Mouse (Mus musculus): Measurements from ENCODE around the gene Tle3. TPM values are rescaled to one million over a fixed set of nuclear protein-coding genes. Genes with fewer than 3 reads are reported as not detected.

Tle3 gene
- polyA plus RNA-seq, 1 experiment: 205 TPM

- TF ChIP-seq POLR2A (IDR thresholded peaks at IDR 0.05; ENCODE audit: control insufficient read depth, extremely low read depth, insufficient read depth, low read length, poor library complexity): no peak
- no peak for TF ChIP-seq CTCF (IDR thresholded peaks at IDR 0.05; ENCODE audit: borderline replicate concordance, control insufficient read depth, extremely low read depth, insufficient read depth, low read length, poor library complexity)
- H3K27ac ChIP-seq (ENCODE audit: control insufficient read depth, insufficient read depth, low read length): no peak overlapping the region
- H3K4me3 ChIP-seq (ENCODE audit: control insufficient read depth, insufficient read depth, low read length): no peak overlapping the region
- no peak for DNase-seq
- no peaks in the 10 kb centered on the region for H3K4me1 ChIP-seq (replicated peaks; ENCODE audit: control insufficient read depth, insufficient read depth, low read length)
- WGBS: 95% methylated on average over 5 of the region's 5 CpGs
- H3K27me3 ChIP-seq (ENCODE audit: control insufficient read depth, insufficient read depth, low read length): no peaks in the 10 kb centered on the region; the same call in 1 of the 2 replicates
- peaks cover 86% of the 10 kb centered on the region for H3K36me3 ChIP-seq (ENCODE audit: control insufficient read depth, insufficient read depth, low read length)
Observed at GRCm38 (mm10) chr9:61402716-61403115, 30.6 kb downstream of the Tle3 start.

DNA sequence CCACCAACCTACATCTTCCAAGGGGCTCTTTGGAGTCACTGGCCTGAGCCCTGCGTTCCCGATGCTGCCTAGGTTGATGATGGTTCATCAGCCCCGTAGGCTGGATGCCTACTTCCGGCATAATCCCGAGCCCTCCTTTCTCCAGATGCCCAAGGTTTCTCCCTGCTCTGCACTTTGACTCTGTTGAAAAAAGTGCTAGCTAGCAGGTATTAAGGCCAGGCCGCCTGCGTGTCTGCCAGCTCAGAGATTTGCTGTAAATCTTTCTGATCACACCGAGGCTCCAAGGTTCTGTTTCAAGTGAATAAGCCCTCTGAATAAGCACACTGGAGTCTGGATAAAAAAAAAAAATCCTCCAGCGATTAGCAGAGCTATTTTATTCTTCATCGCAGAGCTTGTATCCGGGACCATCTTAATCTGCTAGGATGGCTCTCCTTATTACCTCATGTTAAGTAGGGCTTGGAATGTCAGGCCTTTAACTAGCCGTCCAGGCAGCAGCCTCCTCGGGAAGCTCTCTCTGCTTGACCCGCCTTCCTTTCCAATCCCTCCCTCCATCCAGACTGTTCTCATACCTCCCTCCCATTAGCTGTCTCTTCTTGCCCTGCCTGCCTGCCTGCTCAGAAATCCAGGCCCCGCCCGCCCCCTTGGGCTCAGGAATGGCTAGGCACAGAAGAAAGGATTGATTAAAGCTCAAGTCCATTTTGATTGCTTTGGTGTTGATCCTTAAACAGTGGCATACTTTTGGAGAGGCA, 31.9 kb downstream of the Tle3 start:
- no peak for TF ChIP-seq POLR2A (IDR thresholded peaks at IDR 0.05; ENCODE audit: control insufficient read depth, extremely low read depth, insufficient read depth, low read length, poor library complexity)
- TF ChIP-seq CTCF (IDR thresholded peaks at IDR 0.05; ENCODE audit: borderline replicate concordance, control insufficient read depth, extremely low read depth, insufficient read depth, low read length, poor library complexity): no peak
- no peaks in the 10 kb centered on the region for H3K27me3 ChIP-seq (ENCODE audit: control insufficient read depth, insufficient read depth, low read length)

GRCm38 (mm10) chr9:61404615-61404980, 32.4 kb downstream of the Tle3 start:
- Histone ChIP-seq H3K27me3 (ENCODE audit: control insufficient read depth, insufficient read depth, low read length) (no peaks in the 10 kb centered on the region), H3K4me3 (ENCODE audit: control insufficient read depth, insufficient read depth, low read length) (no peak overlapping the region), H3K27ac (ENCODE audit: control insufficient read depth, insufficient read depth, low read length) (no peak overlapping the region), H3K36me3 (ENCODE audit: control insufficient read depth, insufficient read depth, low read length) (peaks cover 86% of the 10 kb centered on the region), H3K4me1 (replicated peaks; ENCODE audit: control insufficient read depth, insufficient read depth, low read length) (no peaks in the 10 kb centered on the region)
- TF ChIP-seq CTCF (IDR thresholded peaks at IDR 0.05; ENCODE audit: borderline replicate concordance, control insufficient read depth, extremely low read depth, insufficient read depth, low read length, poor library complexity): no peak
- TF ChIP-seq POLR2A (IDR thresholded peaks at IDR 0.05; ENCODE audit: control insufficient read depth, extremely low read depth, insufficient read depth, low read length, poor library complexity): no peak
- 96% methylated on average over 3 of the region's 3 CpGs for WGBS
- no peak for DNase-seq

More for the DNA sequence above, 31.9 kb downstream of the Tle3 start:
- H3K36me3 ChIP-seq (ENCODE audit: control insufficient read depth, insufficient read depth, low read length): peaks cover 86% of the 10 kb centered on the region
- no peak for DNase-seq
- no peaks in the 10 kb centered on the region for H3K4me1 ChIP-seq (replicated peaks; ENCODE audit: control insufficient read depth, insufficient read depth, low read length)
- no peak overlapping the region for H3K27ac ChIP-seq (ENCODE audit: control insufficient read depth, insufficient read depth, low read length)
- 96% methylated on average over 16 of the region's 16 CpGs for whole genome bisulfite sequencing
- H3K4me3 ChIP-seq (ENCODE audit: control insufficient read depth, insufficient read depth, low read length): no peak overlapping the region

DNA sequence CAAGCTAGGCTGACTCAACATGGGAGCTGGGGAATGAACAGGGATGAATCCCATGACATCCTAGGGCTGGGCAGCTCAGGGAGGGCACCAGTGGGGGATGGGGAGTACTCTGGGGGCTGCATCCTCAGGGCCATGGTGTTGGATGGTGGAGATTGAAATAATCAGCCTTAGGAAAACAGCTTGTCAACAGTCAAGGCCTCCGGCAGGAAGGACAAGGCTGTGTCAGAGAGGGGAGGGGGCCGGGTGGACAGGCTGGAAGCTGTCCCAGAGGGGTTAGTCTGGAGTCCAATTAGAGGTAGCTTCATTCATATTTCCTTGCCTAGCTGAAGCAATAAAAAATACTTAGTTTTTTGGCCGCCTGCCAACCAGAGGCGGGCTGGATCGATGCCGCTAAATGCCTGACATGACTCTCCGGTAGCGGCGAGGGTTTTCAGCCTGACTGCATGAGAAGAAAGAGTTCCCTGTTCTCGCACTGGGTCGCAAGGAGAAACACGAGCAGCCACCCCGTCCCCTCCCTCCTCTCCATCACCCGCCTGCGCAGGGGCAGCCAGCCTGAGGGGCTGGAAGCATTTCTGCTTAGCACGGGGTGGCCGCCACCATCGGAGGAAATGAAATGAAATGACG, 32.9 kb downstream of the Tle3 start:
- H3K4me1 ChIP-seq (replicated peaks; ENCODE audit: control insufficient read depth, insufficient read depth, low read length): no peaks in the 10 kb centered on the region
- TF ChIP-seq CTCF (IDR thresholded peaks at IDR 0.05; ENCODE audit: borderline replicate concordance, control insufficient read depth, extremely low read depth, insufficient read depth, low read length, poor library complexity): no peak
- TF ChIP-seq POLR2A (IDR thresholded peaks at IDR 0.05; ENCODE audit: control insufficient read depth, extremely low read depth, insufficient read depth, low read length, poor library complexity): no peak
- 90% methylated on average over 19 of the region's 19 CpGs for WGBS
- H3K27me3 ChIP-seq (ENCODE audit: control insufficient read depth, insufficient read depth, low read length): no peaks in the 10 kb centered on the region
- no peak overlapping the region for H3K4me3 ChIP-seq (ENCODE audit: control insufficient read depth, insufficient read depth, low read length)
- DNase-seq: no peak
- H3K36me3 ChIP-seq (ENCODE audit: control insufficient read depth, insufficient read depth, low read length): peaks cover 86% of the 10 kb centered on the region
- H3K27ac ChIP-seq (ENCODE audit: control insufficient read depth, insufficient read depth, low read length): no peak overlapping the region

DNA sequence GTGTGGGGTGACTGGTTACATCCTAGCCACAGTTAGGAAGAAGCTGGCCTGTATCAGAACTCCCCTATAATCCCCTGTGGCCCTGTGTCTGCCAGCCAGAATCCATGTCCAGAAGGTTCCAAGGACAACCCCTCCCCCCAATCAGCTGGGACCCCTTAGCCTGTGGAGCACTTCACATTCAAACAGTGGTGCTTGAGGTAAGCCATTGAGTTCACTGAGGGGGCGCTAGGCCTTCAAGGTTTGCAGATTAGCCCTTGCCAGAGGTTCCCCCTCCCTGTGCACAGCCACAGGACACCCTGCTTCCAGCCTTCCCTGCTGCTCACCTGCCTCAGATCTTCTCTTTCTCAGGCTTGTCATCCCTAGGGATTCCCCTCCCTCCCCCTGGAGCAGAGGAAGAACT, 34.2 kb downstream of the Tle3 start:
- no peaks in the 10 kb centered on the region for H3K27me3 ChIP-seq (ENCODE audit: control insufficient read depth, insufficient read depth, low read length)
- peaks cover 94% of the 10 kb centered on the region for H3K36me3 ChIP-seq (ENCODE audit: control insufficient read depth, insufficient read depth, low read length)
- 94% methylated on average over 1 of the region's 1 CpGs for WGBS
- no peak overlapping the region for H3K27ac ChIP-seq (ENCODE audit: control insufficient read depth, insufficient read depth, low read length)
- no peaks in the 10 kb centered on the region for H3K4me1 ChIP-seq (replicated peaks; ENCODE audit: control insufficient read depth, insufficient read depth, low read length)
- no peak for TF ChIP-seq CTCF (IDR thresholded peaks at IDR 0.05; ENCODE audit: borderline replicate concordance, control insufficient read depth, extremely low read depth, insufficient read depth, low read length, poor library complexity)
- no peak for TF ChIP-seq POLR2A (IDR thresholded peaks at IDR 0.05; ENCODE audit: control insufficient read depth, extremely low read depth, insufficient read depth, low read length, poor library complexity)
- H3K4me3 ChIP-seq (ENCODE audit: control insufficient read depth, insufficient read depth, low read length): no peak overlapping the region
- DNase-seq: no peak

GRCm38 (mm10) chr9:61409046-61409445, 36.9 kb downstream of the Tle3 start:
- no peak overlapping the region for H3K4me3 ChIP-seq (ENCODE audit: control insufficient read depth, insufficient read depth, low read length)
- TF ChIP-seq CTCF (IDR thresholded peaks at IDR 0.05; ENCODE audit: borderline replicate concordance, control insufficient read depth, extremely low read depth, insufficient read depth, low read length, poor library complexity): no peak
- no peak for TF ChIP-seq POLR2A (IDR thresholded peaks at IDR 0.05; ENCODE audit: control insufficient read depth, extremely low read depth, insufficient read depth, low read length, poor library complexity)
- no peak for DNase-seq
- WGBS: 96% methylated on average over 8 of the region's 8 CpGs
- no peaks in the 10 kb centered on the region for H3K4me1 ChIP-seq (replicated peaks; ENCODE audit: control insufficient read depth, insufficient read depth, low read length)
- no peak overlapping the region for H3K27ac ChIP-seq (ENCODE audit: control insufficient read depth, insufficient read depth, low read length)
- H3K27me3 ChIP-seq (ENCODE audit: control insufficient read depth, insufficient read depth, low read length): no peaks in the 10 kb centered on the region
- peaks cover 95% of the 10 kb centered on the region for H3K36me3 ChIP-seq (ENCODE audit: control insufficient read depth, insufficient read depth, low read length)

All from thymus, adult 2 months (tissue).